Mouse (Mus musculus): Measurements from ENCODE around the gene Cldn34c2. TPM values are rescaled to one million over a fixed set of nuclear protein-coding genes. Genes with fewer than 3 reads are reported as not detected.
"Not testable (repeated sequence)": the region's sequence is repeated elsewhere in the genome, so short reads cannot be mapped to it uniquely, and the experiment has no call there.

Gene Cldn34c2
- not detected in 2 replicates for total RNA-seq (2015; ENCODE audit: low replicate concordance)
- total RNA-seq (2017; ENCODE audit: low replicate concordance): not detected in 2 replicates

DNA sequence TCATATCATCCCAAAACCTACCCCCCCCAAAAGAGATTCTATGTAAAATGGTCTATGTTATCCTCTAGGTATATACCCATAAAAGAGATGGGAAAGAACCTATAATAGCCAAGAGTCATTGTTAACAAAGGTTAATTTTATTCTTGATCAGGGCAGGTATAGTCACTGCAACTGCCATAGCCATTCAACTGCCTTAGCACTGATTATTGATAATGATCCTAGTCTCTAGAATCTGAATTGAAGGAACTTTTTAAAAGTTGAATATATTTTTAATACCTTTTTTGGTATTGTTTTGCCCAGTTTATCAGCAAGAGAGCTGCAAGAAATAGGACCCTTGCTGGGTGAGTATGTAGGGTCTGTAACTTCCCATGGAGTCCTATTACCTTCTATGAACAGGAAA lies at the start of gene Cldn34c2:
TSS of gene Cldn34c2 (plus strand) at position 301 of the 400 bp plus-strand sequence.
- not testable (repeated sequence) for ATAC-seq (replicated peaks; ENCODE audit: low FRiP score, poor library complexity, severe bottlenecking)

DNA sequence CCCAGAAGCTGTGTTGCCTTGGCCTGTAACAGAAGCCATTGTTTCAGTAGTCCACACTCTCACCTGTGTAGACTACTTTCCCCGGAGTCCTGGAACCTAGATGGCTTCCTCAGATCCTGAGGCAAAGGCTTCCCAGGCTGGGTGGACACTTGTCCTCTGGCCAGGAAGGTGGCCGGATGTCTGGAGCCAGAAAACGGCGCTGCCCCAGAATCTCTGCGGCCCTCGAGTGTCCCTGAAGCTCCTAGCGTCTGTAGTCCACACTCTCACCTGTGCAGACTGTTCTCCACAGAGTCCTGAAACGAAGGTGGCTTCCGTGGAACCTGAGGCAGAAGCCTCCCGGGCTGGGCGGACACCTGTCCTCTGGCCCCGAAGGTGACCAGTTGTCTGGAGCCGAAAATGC lies 30.1 kb upstream of the Cldn34c2 start:
- not testable (repeated sequence) for ATAC-seq (replicated peaks; ENCODE audit: low FRiP score, poor library complexity, severe bottlenecking)

DNA sequence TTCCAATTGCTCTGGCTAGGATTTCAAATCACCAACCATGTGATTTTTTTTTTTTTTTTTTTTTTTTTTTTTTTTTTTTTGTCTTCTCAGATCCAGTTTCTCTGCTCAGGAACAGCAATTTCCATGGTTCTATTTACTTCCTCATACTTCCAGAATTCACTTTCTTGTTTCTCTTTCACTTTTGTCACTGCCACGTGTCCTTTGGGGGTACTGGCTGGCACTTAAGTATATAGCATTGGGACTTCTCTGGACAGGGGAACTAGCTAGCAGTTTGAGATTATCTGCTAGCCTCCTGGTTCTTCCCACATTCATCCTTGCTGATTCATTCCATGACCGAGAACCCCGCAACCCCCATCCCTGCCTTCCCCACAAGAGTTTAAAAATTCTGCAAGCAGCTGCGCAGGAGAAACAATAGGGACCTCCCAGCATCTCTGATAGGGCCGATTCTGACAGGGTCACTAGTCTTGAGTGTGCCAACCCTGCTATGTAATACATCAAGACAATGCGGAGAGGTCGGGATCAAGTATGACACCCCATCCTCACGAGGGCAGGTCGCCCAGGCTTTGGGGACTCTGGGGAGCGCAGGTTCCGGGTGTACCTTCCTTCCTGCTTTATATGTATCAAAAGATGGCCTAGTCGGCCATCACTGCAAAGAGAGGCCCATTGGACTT lies 30.8 kb downstream of the Cldn34c2 start:
- ATAC-seq (replicated peaks; ENCODE audit: low FRiP score, poor library complexity, severe bottlenecking): peak; percentile 98

Other genes starting within 250 kb of the Cldn34c2 start
- gene Gm17467, start 123.1 kb downstream of the Cldn34c2 start, total RNA-seq (2015; ENCODE audit: low replicate concordance): not detected in 2 replicates
- gene Gm17467, start 123.1 kb downstream of the Cldn34c2 start, total RNA-seq (2017; ENCODE audit: low replicate concordance): not detected in 2 replicates
- gene Cldn34c3, start 212.0 kb downstream of the Cldn34c2 start, total RNA-seq (2015; ENCODE audit: low replicate concordance): not detected in 2 replicates
- not detected in 2 replicates for gene Cldn34c3, start 212.0 kb downstream of the Cldn34c2 start, total RNA-seq (2017; ENCODE audit: low replicate concordance)

Measured in erythroblast, adult 5-6 weeks (primary cell).